Mouse (Mus musculus) neural tube, embryonic 12.5 days (tissue): Measurements from ENCODE around the gene Orai3. TPM values are rescaled to one million over a fixed set of nuclear protein-coding genes. Genes with fewer than 3 reads are reported as not detected.

Source experiments
- ATAC-seq: fragments of 200-750 bp; cut with Nextera tagmentation; 2 replicates; pipeline ENCODE4 v1.8.0; 2017; ENCODE audit warnings: low read depth, mild to moderate bottlenecking, moderate TSS enrichment, moderate library complexity; ENCODE audit not compliant: low FRiP score
- H3K27ac ChIP-seq: fragments of 300-500 bp; sonication (generic); 2 replicates; pipeline ENCODE4 v1.5.1; 2016
- H3K27me3 ChIP-seq: fragments of 300-500 bp; sonication (generic); replicated peaks from 2 replicates; pipeline ENCODE4 v1.6.1; 2016; ENCODE audit warnings: mild to moderate bottlenecking
- H3K36me3 ChIP-seq: fragments of 300-500 bp; sonication (generic); 2 replicates; pipeline ENCODE4 v1.6.1; 2016; ENCODE audit warnings: mild to moderate bottlenecking
- H3K4me1 ChIP-seq: fragments of 300-500 bp; sonication (generic); 2 replicates; pipeline ENCODE4 v1.6.1; 2016
- H3K4me2 ChIP-seq: fragments of 300-500 bp; sonication (generic); replicated peaks from 2 replicates; pipeline ENCODE4 v1.6.1; 2016; ENCODE audit warnings: mild to moderate bottlenecking
- H3K4me3 ChIP-seq: fragments of 300-500 bp; sonication (generic); 2 replicates; pipeline ENCODE4 v1.5.1; 2016
- H3K9ac ChIP-seq: fragments of 300-500 bp; sonication (generic); 2 replicates; pipeline ENCODE4 v1.6.1; 2016; ENCODE audit warnings: mild to moderate bottlenecking
- H3K9me3 ChIP-seq: fragments of 300-500 bp; sonication (generic); 2 replicates; pipeline ENCODE4 v1.6.1; 2016; ENCODE audit warnings: mild to moderate bottlenecking
- WGBS: fragments of 180-500 bp; shearing (Covaris S2); methylation state at CpG from one replicate; pipeline ENCODE4 v1.1.7; 2016; 5-methylcytosine and 5-hydroxymethylcytosine counted together
- polyA plus RNA-seq: library from polyadenylated mRNA; unstranded; fragments of >200 nt; fragmentation: Nextera tagmentation; extraction: Ambion mirVana; gene quantifications from 2 replicates; pipeline ENCODE4 v1.2.1, GENCODE M21; 2016

The Orai3 gene
- polyA plus RNA-seq, 1 experiment from 2014 or later, result 7.9 TPM

DNA sequence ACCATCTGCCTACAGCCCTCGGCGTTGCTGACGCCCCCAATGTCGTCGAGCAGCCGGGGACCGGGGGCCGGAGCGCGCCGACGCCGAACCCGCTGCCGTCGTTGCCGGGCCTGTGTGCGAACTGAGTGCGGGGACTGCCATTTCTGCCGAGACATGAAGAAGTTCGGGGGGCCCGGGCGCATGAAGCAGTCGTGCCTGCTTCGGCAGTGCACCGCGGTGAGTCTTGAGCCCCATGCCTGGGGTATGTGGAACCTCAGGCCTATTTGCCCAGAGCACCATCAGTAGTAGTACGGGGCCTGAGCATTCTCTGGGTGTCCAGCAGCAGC is 21.4 kb upstream of the Orai3 start:
- Histone ChIP-seq H3K4me1 (peaks cover 24% of the 10 kb centered on the region), H3K9ac (0 out of 2 replicates have a peak overlapping the region, but pooled peaks have one; percentile 93), H3K4me2 (peak overlapping the region; percentile 91), H3K4me3 (peak overlapping the region; percentile 94; the same call in 1 of the 2 replicates), H3K27ac (no peak overlapping the region), H3K27me3 (no peaks in the 10 kb centered on the region), H3K9me3 (no peaks in the 10 kb centered on the region), H3K36me3 (peaks cover 53% of the 10 kb centered on the region)
- WGBS, result 94% methylated on average over 28 of the region's 28 CpGs
- no peak for ATAC-seq

DNA sequence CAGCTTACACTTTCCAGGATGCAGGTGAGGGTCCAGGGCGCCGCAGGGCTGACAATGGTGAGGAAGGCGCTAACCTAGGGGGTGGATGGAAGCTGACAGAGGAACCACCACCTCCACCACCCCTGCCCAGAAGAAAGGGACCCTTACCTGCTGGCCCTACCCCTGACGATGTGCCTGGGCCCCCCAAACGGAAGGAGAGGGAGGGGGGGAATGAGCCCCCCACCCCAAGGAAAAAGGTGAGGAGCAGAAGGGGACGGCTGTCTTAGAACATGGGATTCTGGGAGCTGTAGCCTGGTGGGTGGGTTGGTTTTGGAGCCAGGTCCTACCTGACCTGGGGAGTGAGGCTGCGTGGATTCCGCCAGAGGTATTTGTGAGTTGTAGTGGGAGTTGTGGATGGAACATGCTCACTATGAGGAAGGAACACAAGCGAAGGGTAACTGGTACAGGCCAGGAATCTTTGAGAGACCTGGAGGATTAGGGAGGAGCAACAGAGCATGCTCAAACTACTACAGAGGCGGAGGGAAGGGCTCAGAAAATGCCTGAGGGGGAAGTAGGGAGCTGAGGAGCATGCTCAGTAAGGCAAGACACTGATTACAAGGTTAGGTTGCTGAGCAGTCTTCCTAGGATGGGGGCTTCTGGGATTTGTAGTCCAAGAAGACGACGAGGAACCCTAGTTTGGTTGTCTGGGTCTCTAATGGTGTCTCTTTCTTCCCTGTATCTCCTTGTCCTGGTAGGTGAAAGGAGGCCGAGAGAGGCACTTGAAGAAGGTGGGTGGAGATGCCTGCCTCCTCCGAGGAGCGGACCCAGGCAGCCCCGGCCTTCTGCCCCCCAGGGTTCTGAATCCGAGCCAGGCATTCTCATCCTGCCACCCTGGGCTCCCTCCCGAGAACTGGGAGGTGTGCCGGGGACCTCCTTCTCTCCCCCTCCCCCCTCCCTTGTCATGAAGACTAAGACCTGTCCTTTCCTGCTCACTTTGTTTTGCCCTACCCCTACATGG is 19.2 kb upstream of the Orai3 start:
- H3K4me3 ChIP-seq, result no peak overlapping the region
- H3K4me1 ChIP-seq, result peaks cover 20% of the 10 kb centered on the region
- 0 out of 2 replicates have a peak overlapping the region, but pooled peaks have one; percentile 9 for H3K9ac ChIP-seq
- ATAC-seq, result no peak
- H3K4me2 ChIP-seq, result no peak overlapping the region
- no peak overlapping the region for H3K27ac ChIP-seq
- no peaks in the 10 kb centered on the region for H3K27me3 ChIP-seq
- no peaks in the 10 kb centered on the region for H3K9me3 ChIP-seq
- 91% methylated on average over 19 of the region's 19 CpGs for WGBS
- H3K36me3 ChIP-seq, result peaks cover 74% of the 10 kb centered on the region

DNA sequence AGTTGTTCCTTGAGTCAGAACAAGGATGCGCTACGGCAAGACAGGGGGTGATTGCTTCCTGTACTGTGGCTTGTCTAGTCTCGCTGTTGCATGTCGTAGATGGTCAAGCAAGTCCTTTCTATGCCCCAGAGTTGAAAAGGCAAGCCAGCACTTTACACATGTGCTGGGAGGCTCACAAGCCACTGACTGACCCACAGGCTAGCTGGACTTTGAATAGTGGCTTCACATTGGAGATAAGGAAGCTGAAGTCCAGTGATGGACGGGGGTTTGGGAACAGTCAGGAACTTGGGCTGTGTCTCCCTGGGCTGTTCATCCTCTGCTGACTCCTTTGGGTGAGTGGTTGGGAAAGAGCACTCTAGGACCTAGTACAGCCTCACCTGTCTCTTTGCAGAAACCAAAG is 18.0 kb upstream of the Orai3 start:
- H3K9ac ChIP-seq, result no peak overlapping the region
- ATAC-seq, result no peak
- peaks cover 23% of the 10 kb centered on the region for H3K4me1 ChIP-seq
- peaks cover 83% of the 10 kb centered on the region for H3K36me3 ChIP-seq
- H3K4me3 ChIP-seq, result no peak overlapping the region
- H3K27ac ChIP-seq, result no peak overlapping the region
- H3K9me3 ChIP-seq, result no peaks in the 10 kb centered on the region
- 95% methylated on average over 5 of the region's 5 CpGs for WGBS
- H3K27me3 ChIP-seq, result no peaks in the 10 kb centered on the region
- H3K4me2 ChIP-seq, result no peak overlapping the region

- 97% methylated on average over 27 of the region's 27 CpGs for WGBS
- H3K27ac ChIP-seq, result no peak overlapping the region
- no peak overlapping the region for H3K9ac ChIP-seq
- peaks cover 22% of the 10 kb centered on the region for H3K4me1 ChIP-seq
- ATAC-seq, result no peak
- H3K27me3 ChIP-seq, result no peaks in the 10 kb centered on the region
- H3K4me3 ChIP-seq, result no peak overlapping the region
- no peak overlapping the region for H3K4me2 ChIP-seq
- peaks cover 88% of the 10 kb centered on the region for H3K36me3 ChIP-seq
- no peaks in the 10 kb centered on the region for H3K9me3 ChIP-seq
These were observed 17.5 kb upstream of the Orai3 start for GRCm38 (mm10) chr7:127752069-127752468.

- 0 out of 2 replicates have a peak, but pooled peaks cover 11% of the 10 kb centered on the region for H3K4me1 ChIP-seq
- H3K9ac ChIP-seq, result no peak overlapping the region
- no peak overlapping the region for H3K4me3 ChIP-seq
- WGBS, result 85% methylated on average over 5 of the region's 5 CpGs
- H3K4me2 ChIP-seq, result no peak overlapping the region
- no peaks in the 10 kb centered on the region for H3K27me3 ChIP-seq
- no peak for ATAC-seq
- no peak overlapping the region for H3K27ac ChIP-seq
- peaks cover 94% of the 10 kb centered on the region for H3K36me3 ChIP-seq
- no peaks in the 10 kb centered on the region for H3K9me3 ChIP-seq
These were observed 16.5 kb upstream of the Orai3 start for GRCm38 (mm10) chr7:127753158-127753557.

DNA sequence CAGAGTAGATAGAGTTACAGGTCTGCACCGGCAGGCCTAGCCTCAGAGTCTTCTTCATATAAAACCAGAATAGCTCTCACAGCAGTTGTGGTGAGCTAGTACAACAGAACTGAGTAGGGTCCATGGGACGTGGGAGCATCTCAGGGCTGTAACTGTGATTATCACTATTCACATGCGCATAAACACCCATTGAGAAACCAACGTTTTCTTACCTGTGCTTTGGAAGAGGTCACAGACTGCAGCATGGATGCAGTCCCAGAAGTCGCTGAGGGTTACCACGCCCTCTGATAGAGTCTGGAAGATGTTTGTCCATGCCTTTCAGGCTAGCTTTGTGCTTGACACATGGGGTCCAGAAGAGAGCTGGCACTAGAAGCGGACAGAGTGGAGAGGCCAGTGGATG is 15.9 kb upstream of the Orai3 start:
- H3K4me1 ChIP-seq, result 0 out of 2 replicates have a peak, but pooled peaks cover 6% of the 10 kb centered on the region
- no peak overlapping the region for H3K4me3 ChIP-seq
- no peak for ATAC-seq
- no peak overlapping the region for H3K27ac ChIP-seq
- no peaks in the 10 kb centered on the region for H3K9me3 ChIP-seq
- H3K27me3 ChIP-seq, result no peaks in the 10 kb centered on the region
- WGBS, result 90% methylated on average over 7 of the region's 7 CpGs
- H3K36me3 ChIP-seq, result peaks cover 94% of the 10 kb centered on the region
- H3K4me2 ChIP-seq, result no peak overlapping the region
- no peak overlapping the region for H3K9ac ChIP-seq

DNA sequence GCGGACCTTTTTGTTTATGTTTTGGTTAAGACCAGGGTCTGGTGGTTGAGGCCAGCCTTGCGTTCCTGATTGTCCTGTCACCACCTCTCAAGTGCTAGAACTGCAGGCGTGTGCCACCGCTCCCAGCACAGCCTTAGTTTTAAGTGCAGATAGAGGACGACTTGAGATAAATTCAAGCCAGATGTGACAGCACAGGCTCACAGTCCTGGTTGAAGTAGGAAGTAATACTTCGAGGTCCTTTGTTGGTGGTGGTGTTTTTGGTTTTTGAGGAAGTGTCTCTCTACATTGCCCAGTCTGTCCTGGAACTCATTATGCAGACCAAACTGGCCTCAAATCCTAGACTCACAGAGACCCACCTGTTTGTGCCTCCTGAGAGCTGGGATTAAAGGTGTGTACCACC is 9.9 kb upstream of the Orai3 start:
- 76% methylated on average over 6 of the region's 6 CpGs for WGBS
- no peaks in the 10 kb centered on the region for H3K27me3 ChIP-seq
- no peak for ATAC-seq
- H3K4me3 ChIP-seq, result no peak overlapping the region
- peaks cover 80% of the 10 kb centered on the region for H3K36me3 ChIP-seq
- no peak overlapping the region for H3K9ac ChIP-seq
- H3K9me3 ChIP-seq, result no peaks in the 10 kb centered on the region
- H3K4me2 ChIP-seq, result no peak overlapping the region
- H3K27ac ChIP-seq, result no peak overlapping the region
- 0 out of 2 replicates have a peak, but pooled peaks cover 3% of the 10 kb centered on the region for H3K4me1 ChIP-seq

DNA sequence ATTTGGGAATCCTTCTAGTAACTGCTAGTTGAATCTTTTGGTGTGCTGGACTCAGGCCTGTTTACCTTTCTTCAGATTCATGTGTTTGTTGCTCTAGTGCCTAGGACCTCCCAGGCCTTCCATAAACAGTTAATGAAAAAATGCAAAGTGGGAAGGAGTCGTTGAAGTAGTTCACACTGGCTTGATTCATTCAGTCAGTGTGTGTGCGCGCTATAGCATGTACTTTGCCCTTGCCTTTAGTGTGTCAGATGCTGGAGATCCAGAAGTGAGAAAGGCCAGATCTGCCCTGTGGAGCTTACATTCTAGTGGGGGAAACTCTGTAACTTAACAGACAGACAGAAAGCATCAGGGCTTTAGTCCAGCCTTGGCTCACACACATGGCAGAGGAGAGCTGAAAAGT is 9.1 kb upstream of the Orai3 start:
- no peak overlapping the region for H3K9ac ChIP-seq
- H3K36me3 ChIP-seq, result peaks cover 79% of the 10 kb centered on the region
- H3K9me3 ChIP-seq, result no peaks in the 10 kb centered on the region
- no peak overlapping the region for H3K4me2 ChIP-seq
- H3K4me1 ChIP-seq, result 0 out of 2 replicates have a peak, but pooled peaks cover 3% of the 10 kb centered on the region
- H3K27me3 ChIP-seq, result no peaks in the 10 kb centered on the region
- 89% methylated on average over 3 of the region's 3 CpGs for WGBS
- no peak overlapping the region for H3K27ac ChIP-seq
- H3K4me3 ChIP-seq, result no peak overlapping the region
- ATAC-seq, result no peak

DNA sequence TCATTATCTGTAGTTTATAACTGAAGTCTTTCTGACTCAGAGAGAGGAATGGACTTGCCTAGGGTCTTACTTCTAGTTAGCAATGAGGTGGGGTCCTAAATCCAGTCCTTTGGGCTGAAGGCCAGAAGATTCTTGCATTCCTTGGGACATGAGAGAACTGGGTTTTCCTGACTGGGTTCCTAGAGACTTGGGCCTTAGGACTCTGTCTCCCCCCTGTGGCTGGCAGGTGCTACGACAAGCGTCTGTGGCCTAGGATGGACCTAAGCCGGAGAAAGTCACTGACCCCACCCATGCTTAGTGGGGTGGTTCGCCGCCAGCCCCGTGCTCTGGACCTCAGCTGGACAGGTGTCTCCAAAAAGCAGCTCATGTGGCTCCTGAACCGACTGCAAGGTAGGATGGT is 8.6 kb upstream of the Orai3 start:
- peaks cover 80% of the 10 kb centered on the region for H3K36me3 ChIP-seq
- no peak overlapping the region for H3K9ac ChIP-seq
- H3K27me3 ChIP-seq, result no peaks in the 10 kb centered on the region
- H3K9me3 ChIP-seq, result no peaks in the 10 kb centered on the region
- no peak overlapping the region for H3K27ac ChIP-seq
- ATAC-seq, result no peak
- 0 out of 2 replicates have a peak, but pooled peaks cover under 1% of the 10 kb centered on the region for H3K4me1 ChIP-seq
- no peak overlapping the region for H3K4me3 ChIP-seq
- H3K4me2 ChIP-seq, result no peak overlapping the region
- WGBS, result 51% methylated on average over 7 of the region's 7 CpGs

DNA sequence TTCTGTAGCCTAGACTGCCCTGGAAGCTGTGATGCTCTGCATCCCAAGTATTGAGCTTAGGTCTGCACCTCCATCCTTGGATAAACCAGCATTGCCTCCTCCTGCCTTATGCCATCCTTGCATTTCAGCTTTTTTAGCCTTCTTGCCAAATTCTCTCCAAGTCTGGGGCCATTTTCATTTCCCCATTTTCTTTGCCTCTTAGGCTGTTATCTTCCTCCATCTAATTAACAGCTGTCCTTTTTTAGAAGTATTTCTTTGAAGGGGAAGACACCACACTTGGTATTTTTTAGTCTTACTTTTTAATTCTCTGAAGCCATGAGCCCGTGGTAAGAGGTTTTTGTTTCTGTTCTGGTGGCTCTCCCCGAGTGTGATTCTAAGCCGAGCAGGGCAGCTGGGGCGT is 6.0 kb upstream of the Orai3 start:
- Histone ChIP-seq H3K4me3 (no peak overlapping the region), H3K27me3 (no peaks in the 10 kb centered on the region), H3K9ac (no peak overlapping the region), H3K4me2 (no peak overlapping the region), H3K9me3 (no peaks in the 10 kb centered on the region), H3K36me3 (peaks cover 79% of the 10 kb centered on the region), H3K4me1 (peaks cover 4% of the 10 kb centered on the region), H3K27ac (no peak overlapping the region)
- no peak for ATAC-seq
- WGBS, result 95% methylated on average over 4 of the region's 4 CpGs

- ATAC-seq, result no peak
- no peak overlapping the region for H3K9ac ChIP-seq
- WGBS, result 91% methylated on average over 2 of the region's 2 CpGs
- H3K27ac ChIP-seq, result no peak overlapping the region
- H3K4me1 ChIP-seq, result peaks cover 25% of the 10 kb centered on the region
- H3K4me2 ChIP-seq, result no peak overlapping the region
- no peak overlapping the region for H3K4me3 ChIP-seq
- peaks cover 69% of the 10 kb centered on the region for H3K36me3 ChIP-seq
- H3K9me3 ChIP-seq, result no peaks in the 10 kb centered on the region
- H3K27me3 ChIP-seq, result no peaks in the 10 kb centered on the region
These were observed 3.9 kb upstream of the Orai3 start for GRCm38 (mm10) chr7:127765756-127766155.

- Histone ChIP-seq H3K27me3 (no peaks in the 10 kb centered on the region), H3K4me3 (no peak overlapping the region), H3K4me2 (no peak overlapping the region), H3K27ac (no peak overlapping the region), H3K36me3 (peaks cover 59% of the 10 kb centered on the region), H3K4me1 (peaks cover 25% of the 10 kb centered on the region), H3K9me3 (no peaks in the 10 kb centered on the region), H3K9ac (no peak overlapping the region)
- ATAC-seq, result no peak
- WGBS, result 82% methylated on average over 17 of the region's 17 CpGs
These were observed 2.6 kb upstream of the Orai3 start for GRCm38 (mm10) chr7:127766851-127767609.
